Mouse (Mus musculus) MEL (cell line): ENCODE measurements around the gene Ap5s1. TPM values are rescaled to one million over a fixed set of nuclear protein-coding genes. Genes with fewer than 3 reads are reported as not detected.

Experiments used
- DNase-seq: peaks from one replicate; pipeline ENCODE4 v3.0.0; 2011; ENCODE audit warnings: low read depth, low spot score
- H3K27ac ChIP-seq: 2 replicates; pipeline ENCODE4 v1.5.1; 2012; ENCODE audit warnings: low read depth, mild to moderate bottlenecking, control low read depth, low read length, moderate library complexity; ENCODE audit not compliant: control insufficient read depth
- H3K27me3 ChIP-seq, 2 experiments: fragments of 150-350 bp in 1 of 2; sonication (generic) in 1 of 2; 2 replicates each; pipeline ENCODE4 v1.6.1; 2012; ENCODE audit warnings: low read length in 2 of 2, mild to moderate bottlenecking in 2 of 2, improper control_type of control experiment in 1 of 2, moderate library complexity in 1 of 2; ENCODE audit not compliant: insufficient read depth in 2 of 2, control insufficient read depth in 1 of 2
- H3K36me3 ChIP-seq, 2 experiments: 2 replicates each; pipeline ENCODE4 v1.6.1; 2012 to 2014; ENCODE audit warnings: low read length in 2 of 2, improper control_type of control experiment in 1 of 2, inconsistent platforms in 1 of 2, mild to moderate bottlenecking in 1 of 2; ENCODE audit not compliant: insufficient read depth in 2 of 2, control insufficient read depth in 1 of 2
- H3K4me1 ChIP-seq, 2 experiments: fragments of 150-350 bp in 1 of 2; sonication (generic) in 1 of 2; 2 replicates each; pipeline ENCODE4 v1.6.1; 2012; ENCODE audit warnings: low read length in 2 of 2, improper control_type of control experiment in 1 of 2, mild to moderate bottlenecking in 1 of 2; ENCODE audit not compliant: insufficient read depth in 2 of 2, control insufficient read depth in 1 of 2
- H3K4me3 ChIP-seq, 2 experiments: fragments of 150-350 bp in 1 of 2; sonication (generic) in 1 of 2; 2 replicates each; pipeline ENCODE4 v1.5.1; 2012; ENCODE audit warnings: low read depth in 2 of 2, low read length in 2 of 2, mild to moderate bottlenecking in 2 of 2, moderate library complexity in 2 of 2, control low read depth in 1 of 2, improper control_type of control experiment in 1 of 2; ENCODE audit not compliant: control insufficient read depth in 1 of 2, insufficient read depth in 1 of 2
- H3K79me2 ChIP-seq: 2 replicates; pipeline ENCODE4 v1.6.1; 2012; ENCODE audit warnings: mild to moderate bottlenecking, low read length, moderate library complexity; ENCODE audit not compliant: control insufficient read depth, poor library complexity, insufficient read depth
- H3K9ac ChIP-seq: 2 replicates; pipeline ENCODE4 v1.6.1; 2012; ENCODE audit warnings: low read depth, mild to moderate bottlenecking, control low read depth, low read length, moderate library complexity; ENCODE audit not compliant: control insufficient read depth, poor library complexity, severe bottlenecking
- H3K9me3 ChIP-seq: fragments of 150-350 bp; sonication (generic); replicated peaks from 2 replicates; pipeline ENCODE4 v1.6.1; 2012; ENCODE audit warnings: mild to moderate bottlenecking, low read length, improper control_type of control experiment, moderate library complexity; ENCODE audit not compliant: insufficient read depth
- CHD1 ChIP-seq: IDR thresholded peaks from 2 replicates; pipeline ENCODE4 v1.6.1; 2012; ENCODE audit warnings: low read depth, mild to moderate bottlenecking, inconsistent platforms, low read length, improper control_type of control experiment
- CTCF ChIP-seq, 3 experiments: IDR thresholded peaks in 2 of 3; conservative IDR thresholded peaks in 1 of 3; 2 replicates each; pipeline ENCODE4 v1.5.1; 2011 to 2012; ENCODE audit warnings: low read length in 3 of 3, low read depth in 2 of 3, mild to moderate bottlenecking in 2 of 3, improper control_type of control experiment in 1 of 3, inconsistent platforms in 1 of 3, mixed read lengths in 1 of 3, moderate library complexity in 1 of 3; ENCODE audit not compliant: control insufficient read depth in 1 of 3, insufficient read depth in 1 of 3, poor library complexity in 1 of 3, severe bottlenecking in 1 of 3
- ELF1 ChIP-seq: IDR thresholded peaks from 2 replicates; pipeline ENCODE4 v1.6.1; 2014; ENCODE audit warnings: low read depth, mild to moderate bottlenecking, inconsistent platforms, low read length, improper control_type of control experiment, moderate library complexity
- EP300 ChIP-seq, 2 experiments: IDR thresholded peaks; 2 replicates each; pipeline ENCODE4 v1.6.1; 2011; ENCODE audit warnings: improper control_type of control experiment in 2 of 2, low read length in 2 of 2, low read depth in 1 of 2, mild to moderate bottlenecking in 1 of 2
- ETS1 ChIP-seq: IDR thresholded peaks from 2 replicates; pipeline ENCODE4 v1.6.1; 2012; ENCODE audit warnings: low read depth, mild to moderate bottlenecking, inconsistent platforms, low read length, improper control_type of control experiment, moderate library complexity
- GABPA ChIP-seq: IDR thresholded peaks from 2 replicates; pipeline ENCODE4 v1.6.1; 2012; ENCODE audit warnings: low read depth, mild to moderate bottlenecking, inconsistent platforms, low read length, improper control_type of control experiment, moderate library complexity
- JUND ChIP-seq: IDR thresholded peaks from 2 replicates; pipeline ENCODE4 v1.6.1; 2011; ENCODE audit warnings: low read depth, mild to moderate bottlenecking, improper control_type of control experiment, low read length
- KAT2A ChIP-seq: conservative IDR thresholded peaks from 2 replicates; pipeline ENCODE4 v1.6.1; 2012; ENCODE audit warnings: low read depth, low read length, improper control_type of control experiment, inconsistent platforms
- MAFK ChIP-seq: IDR thresholded peaks from 2 replicates; pipeline ENCODE4 v1.6.1; 2011; ENCODE audit warnings: low read depth, mild to moderate bottlenecking, low read length, improper control_type of control experiment, borderline replicate concordance
- MAZ ChIP-seq: IDR thresholded peaks from 2 replicates; pipeline ENCODE4 v1.6.1; 2012; ENCODE audit warnings: low read depth, mild to moderate bottlenecking, inconsistent platforms, low read length, improper control_type of control experiment
- MEF2A ChIP-seq: IDR thresholded peaks from 2 replicates; pipeline ENCODE4 v1.6.1; 2014; ENCODE audit warnings: low read depth, mild to moderate bottlenecking, inconsistent platforms, low read length, improper control_type of control experiment; ENCODE audit not compliant: poor library complexity, insufficient replicate concordance, severe bottlenecking; ENCODE audit errors: extremely low read depth
- MXI1 ChIP-seq: IDR thresholded peaks from 2 replicates; pipeline ENCODE4 v1.6.1; 2011; ENCODE audit warnings: mild to moderate bottlenecking, low read depth, low read length, improper control_type of control experiment
- MYB ChIP-seq: IDR thresholded peaks from 2 replicates; pipeline ENCODE4 v1.6.1; 2011; ENCODE audit warnings: mild to moderate bottlenecking, low read depth, low read length, improper control_type of control experiment
- NELFE ChIP-seq: IDR thresholded peaks from 2 replicates; pipeline ENCODE4 v1.6.1; 2011; ENCODE audit warnings: low read depth, low read length, improper control_type of control experiment
- NRF1 ChIP-seq: IDR thresholded peaks from 2 replicates; pipeline ENCODE4 v1.6.1; 2014; ENCODE audit warnings: low read depth, mild to moderate bottlenecking, inconsistent platforms, low read length, improper control_type of control experiment, moderate library complexity; ENCODE audit not compliant: poor library complexity, insufficient read depth, severe bottlenecking
- POLR2AphosphoS2 ChIP-seq: IDR thresholded peaks from 2 replicates; pipeline ENCODE4 v1.6.1; 2011; ENCODE audit warnings: low read length, improper control_type of control experiment
- RAD21 ChIP-seq: IDR thresholded peaks from 2 replicates; pipeline ENCODE4 v1.6.1; 2011; ENCODE audit warnings: mild to moderate bottlenecking, low read depth, low read length, improper control_type of control experiment
- SIN3A ChIP-seq: IDR thresholded peaks from 2 replicates; pipeline ENCODE4 v1.6.1; 2012; ENCODE audit warnings: low read length, improper control_type of control experiment, inconsistent platforms
- SMC3 ChIP-seq: IDR thresholded peaks from 2 replicates; pipeline ENCODE4 v1.6.1; 2011; ENCODE audit warnings: low read depth, low read length, improper control_type of control experiment
- TAL1 ChIP-seq: IDR thresholded peaks from 2 replicates; pipeline ENCODE4 v1.6.1; 2012; ENCODE audit warnings: mild to moderate bottlenecking, inconsistent platforms, low read length, moderate library complexity, mixed read lengths
- TBP ChIP-seq: IDR thresholded peaks from 2 replicates; pipeline ENCODE4 v1.8.0; 2011; ENCODE audit warnings: low read depth, low read length, improper control_type of control experiment
- TCF12 ChIP-seq: IDR thresholded peaks from 2 replicates; pipeline ENCODE4 v1.6.1; 2014; ENCODE audit warnings: low read depth, mild to moderate bottlenecking, inconsistent platforms, low read length, improper control_type of control experiment, moderate library complexity
- USF1 ChIP-seq: IDR thresholded peaks from 2 replicates; pipeline ENCODE4 v1.6.1; 2014; ENCODE audit warnings: low read depth, mild to moderate bottlenecking, inconsistent platforms, low read length, improper control_type of control experiment, moderate library complexity
- USF2 ChIP-seq, 2 experiments: IDR thresholded peaks; 2 replicates each; pipeline ENCODE4 v1.6.1; 2011 to 2012; ENCODE audit warnings: improper control_type of control experiment in 2 of 2, low read length in 2 of 2, borderline replicate concordance in 1 of 2, inconsistent platforms in 1 of 2, low read depth in 1 of 2, mild to moderate bottlenecking in 1 of 2; ENCODE audit not compliant: insufficient read depth in 1 of 2
- ZC3H11A ChIP-seq: IDR thresholded peaks from 2 replicates; pipeline ENCODE4 v1.6.1; 2012; ENCODE audit warnings: low read depth, mild to moderate bottlenecking, inconsistent platforms, low read length, improper control_type of control experiment
- ZKSCAN1 ChIP-seq: IDR thresholded peaks from 2 replicates; pipeline ENCODE4 v1.6.1; 2012; ENCODE audit warnings: low read depth, mild to moderate bottlenecking, inconsistent platforms, low read length, improper control_type of control experiment, moderate library complexity
- ZMIZ1 ChIP-seq: IDR thresholded peaks from 2 replicates; pipeline ENCODE4 v1.6.1; 2012; ENCODE audit warnings: low read depth, mild to moderate bottlenecking, inconsistent platforms, low read length, improper control_type of control experiment, moderate library complexity
- ZNF384 ChIP-seq: IDR thresholded peaks from 2 replicates; pipeline ENCODE4 v1.6.1; 2012; ENCODE audit warnings: low read depth, mild to moderate bottlenecking, inconsistent platforms, low read length, improper control_type of control experiment
- polyA plus RNA-seq, 2 experiments: library from polyadenylated mRNA; stranded (reverse) in 1 of 2; unstranded in 1 of 2; fragments of >175 nt in 1 of 2; fragments of >200 nt in 1 of 2; gene quantifications; 2 replicates each; pipeline versions ENCODE4 v1.2.1 to v1.2.4; 2012; ENCODE audit warnings: low replicate concordance in 2 of 2, low read depth in 1 of 2; ENCODE audit not compliant: insufficient read length in 2 of 2, insufficient read depth in 1 of 2, missing spikeins in 1 of 2
- total RNA-seq: library from RNA; depleted of rRNA; stranded (reverse); fragments of 300-350 nt; gene quantifications from 2 replicates; pipeline ENCODE4 v1.2.3, GENCODE M21; 2012

The Ap5s1 gene
- total and polyA plus RNA-seq, 3 experiments = 9.6 to 12.7 TPM; not detected in 1

GRCm38 (mm10) chr2:131166172-131166571 lies 40.7 kb upstream of the Ap5s1 start:
- Histone ChIP-seq H3K27me3 (no peaks in the 10 kb centered on the region), H3K36me3 (no peaks in the 10 kb centered on the region), H3K9me3 (no peaks in the 10 kb centered on the region), H3K27ac (no peak overlapping the region), H3K9ac (no peak overlapping the region), H3K4me1 (0 out of 4 replicates have a peak, but pooled peaks cover 0 to 5% of the 10 kb centered on the region in 2 experiments), H3K79me2 (no peaks in the 10 kb centered on the region), H3K4me3 (no peak overlapping the region)
- TF ChIP-seq ZKSCAN1 (no peak), MEF2A (no peak), MXI1 (no peak), POLR2AphosphoS2 (no peak), KAT2A (no peak), USF2 (IDR thresholded peaks at IDR 0.05; ENCODE audit: borderline replicate concordance in 1 of 2, insufficient read depth in 1 of 2, low read depth in 1 of 2, low read length in 2 of 2) (no peak), RAD21 (no peak), TBP (no peak), MAZ (no peak), NELFE (no peak), CTCF (IDR thresholded peaks at IDR 0.05 in 2 of 3, conservative IDR thresholded peaks at IDR 0.05 in 1 of 3; ENCODE audit: control insufficient read depth in 1 of 3, insufficient read depth in 1 of 3, low read depth in 2 of 3, low read length in 3 of 3, poor library complexity in 1 of 3, severe bottlenecking in 1 of 3) (no peak), TAL1 (no peak), JUND (no peak), ZNF384 (no peak), SMC3 (no peak), ZMIZ1 (no peak), NRF1 (no peak)
- DNase-seq = no peak

- Histone ChIP-seq H3K9me3 (no peaks in the 10 kb centered on the region), H3K4me3 (no peak overlapping the region), H3K9ac (no peak overlapping the region), H3K27me3 (no peaks in the 10 kb centered on the region), H3K79me2 (no peaks in the 10 kb centered on the region), H3K27ac (no peak overlapping the region), H3K4me1 (peaks cover 3 to 17% of the 10 kb centered on the region in 2 experiments; a peak in 3 of 4 replicates), H3K36me3 (peaks cover 0 to 5% of the 10 kb centered on the region in 2 experiments; a peak in 1 of 4 replicates)
- DNase-seq = no peak
- TF ChIP-seq SIN3A (no peak), MYB (no peak), TCF12 (no peak), MEF2A (no peak), MAFK (no peak), CHD1 (no peak), SMC3 (no peak), USF1 (no peak), ZC3H11A (no peak), GABPA (no peak), EP300 (IDR thresholded peaks at IDR 0.05; ENCODE audit: low read depth in 1 of 2, low read length in 2 of 2) (no peak), ETS1 (no peak), ELF1 (no peak)
Measured at GRCm38 (mm10) chr2:131167984-131168383, 38.9 kb upstream of the Ap5s1 start.
